Mouse (Mus musculus) embryonic facial prominence, embryonic 14.5 days (tissue): ENCODE results near the gene Jak2. TPM values are rescaled to one million over a fixed set of nuclear protein-coding genes. Genes with fewer than 3 reads are reported as not detected.

Experiments
- ATAC-seq: fragments of 200-750 bp; cut with Nextera tagmentation; 2 replicates; pipeline ENCODE4 v1.8.0; 2017; ENCODE audit warnings: low read depth, moderate number of reproducible peaks, moderate TSS enrichment
- DNase-seq: peaks from one replicate; pipeline ENCODE4 v3.0.0-alpha.2; 2015; ENCODE audit warnings: low spot score
- H3K27ac ChIP-seq: fragments of 300-500 bp; sonication (generic); replicated peaks from 2 replicates; pipeline ENCODE4 v1.5.1; 2014; ENCODE audit warnings: low read depth, mild to moderate bottlenecking, low read length, moderate library complexity
- H3K27me3 ChIP-seq: fragments of 300-500 bp; sonication (generic); replicated peaks from 2 replicates; pipeline ENCODE4 v1.6.1; 2014; ENCODE audit warnings: low read length; ENCODE audit not compliant: control insufficient read depth, insufficient read depth
- H3K36me3 ChIP-seq: fragments of 300-500 bp; sonication (generic); 2 replicates; pipeline ENCODE4 v1.6.1; 2014; ENCODE audit warnings: low read length, mixed read lengths; ENCODE audit not compliant: control insufficient read depth, insufficient read depth
- H3K4me1 ChIP-seq: fragments of 300-500 bp; sonication (generic); 2 replicates; pipeline ENCODE4 v1.6.1; 2014; ENCODE audit warnings: antibody characterized with exemption, low read length; ENCODE audit not compliant: control insufficient read depth, insufficient read depth
- H3K4me2 ChIP-seq: fragments of 300-500 bp; sonication (generic); 2 replicates; pipeline ENCODE4 v1.6.1; 2014; ENCODE audit warnings: low read depth, mild to moderate bottlenecking, low read length, moderate library complexity, mixed read lengths
- H3K4me3 ChIP-seq: fragments of 300-500 bp; sonication (generic); 2 replicates; pipeline ENCODE4 v1.5.1; 2014; ENCODE audit warnings: low read depth, mild to moderate bottlenecking, low read length
- H3K9ac ChIP-seq: fragments of 300-500 bp; sonication (generic); 2 replicates; pipeline ENCODE4 v1.6.1; 2014; ENCODE audit warnings: low read depth, mild to moderate bottlenecking, low read length, moderate library complexity, mixed read lengths
- H3K9me3 ChIP-seq: fragments of 300-500 bp; sonication (generic); 2 replicates; pipeline ENCODE4 v1.6.1; 2016; ENCODE audit warnings: low read length; ENCODE audit not compliant: control insufficient read depth
- WGBS: fragments of 180-500 bp; shearing (Covaris S2); extraction: QIAGEN DNeasy Blood & Tissue Kit; methylation state at CpG from one replicate; pipeline ENCODE4 v1.1.7; 2014; 5-methylcytosine and 5-hydroxymethylcytosine counted together
- polyA plus RNA-seq: library from polyadenylated mRNA; unstranded; fragments of >200 nt; fragmentation: Nextera tagmentation; extraction: Ambion mirVana; gene quantifications from 2 replicates; pipeline ENCODE4 v1.2.1, GENCODE M21; 2014

The Jak2 gene
- polyA plus RNA-seq, 1 experiment from 2014 or later, result 16.2 TPM

DNA sequence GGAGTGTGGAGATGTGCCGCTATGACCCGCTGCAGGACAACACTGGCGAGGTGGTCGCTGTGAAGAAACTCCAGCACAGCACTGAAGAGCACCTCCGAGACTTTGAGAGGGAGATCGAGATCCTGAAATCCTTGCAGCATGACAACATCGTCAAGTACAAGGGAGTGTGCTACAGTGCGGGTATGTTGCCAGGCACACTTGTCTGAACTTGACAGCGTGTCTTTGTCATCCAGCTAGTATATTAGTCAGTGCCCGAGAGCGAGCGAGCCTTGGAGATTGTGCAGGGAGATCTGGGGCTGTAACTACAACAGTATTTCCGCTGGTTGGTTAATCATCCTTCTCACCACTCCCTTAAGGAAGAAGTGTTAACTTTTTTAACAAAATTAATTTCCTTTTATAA lies 49.3 kb downstream of the Jak2 start:
- WGBS, result 88% methylated on average over 13 of the region's 13 CpGs
- DNase-seq (no peak), ATAC-seq (no peak)
- H3K9me3 ChIP-seq, result no peaks in the 10 kb centered on the region
- peaks cover 70% of the 10 kb centered on the region for H3K36me3 ChIP-seq
- H3K27me3 ChIP-seq, result no peaks in the 10 kb centered on the region
- no peak overlapping the region for H3K9ac ChIP-seq
- H3K4me3 ChIP-seq, result no peak overlapping the region
- no peak overlapping the region for H3K27ac ChIP-seq
- no peak overlapping the region for H3K4me2 ChIP-seq
- no peaks in the 10 kb centered on the region for H3K4me1 ChIP-seq

DNA sequence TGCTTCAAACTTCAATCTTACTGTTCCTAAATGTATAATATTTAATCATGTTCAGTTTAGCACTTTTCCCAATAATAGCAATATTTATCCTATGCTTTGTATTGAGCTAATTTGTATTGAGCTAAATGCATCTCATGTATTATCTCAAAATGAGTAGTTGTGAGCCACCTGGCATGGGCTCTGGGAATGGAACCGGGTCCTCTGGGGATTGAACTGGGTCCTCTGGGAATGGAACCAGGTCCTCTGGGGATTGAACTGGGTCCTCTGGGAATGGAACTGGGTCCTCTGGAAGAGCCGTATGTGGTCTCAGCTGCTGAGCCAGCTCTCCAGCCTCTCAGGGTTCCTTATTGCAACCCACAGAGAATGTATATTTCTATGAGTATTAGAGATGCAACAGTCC lies 50.5 kb downstream of the Jak2 start:
- WGBS, result 90% methylated on average over 2 of the region's 2 CpGs

DNA sequence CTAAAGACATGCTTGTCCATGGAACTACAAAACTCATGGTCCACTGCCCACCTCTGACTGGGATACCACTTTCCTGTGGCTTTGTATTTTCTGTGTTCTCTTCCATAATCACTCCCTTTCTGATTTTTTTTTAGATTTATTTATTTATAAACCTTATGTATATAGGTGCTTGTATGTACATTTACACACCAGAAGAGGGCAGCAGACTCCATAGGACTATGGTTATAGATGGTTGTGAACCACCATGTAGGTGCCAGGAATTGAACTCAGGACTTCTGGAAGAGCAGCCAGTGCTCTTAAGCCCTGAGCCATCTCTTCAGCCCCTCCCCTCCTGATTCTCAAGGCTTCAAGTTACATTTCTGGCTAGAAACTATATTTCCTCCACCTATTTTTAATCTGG lies 57.2 kb downstream of the Jak2 start:
- Histone ChIP-seq H3K9ac (no peak overlapping the region), H3K27me3 (no peaks in the 10 kb centered on the region), H3K36me3 (peaks cover 51% of the 10 kb centered on the region), H3K9me3 (no peaks in the 10 kb centered on the region), H3K4me2 (no peak overlapping the region), H3K27ac (no peak overlapping the region), H3K4me3 (no peak overlapping the region), H3K4me1 (no peaks in the 10 kb centered on the region; the same call in 1 of the 2 replicates)
- DNase-seq (no peak), ATAC-seq (no peak)

More for the DNA sequence above, 50.5 kb downstream of the Jak2 start:
- H3K9me3 ChIP-seq, result no peaks in the 10 kb centered on the region
- H3K4me2 ChIP-seq, result no peak overlapping the region
- no peaks in the 10 kb centered on the region for H3K4me1 ChIP-seq
- H3K36me3 ChIP-seq, result peaks cover 62% of the 10 kb centered on the region
- no peak for ATAC-seq
- no peak overlapping the region for H3K4me3 ChIP-seq
- H3K9ac ChIP-seq, result no peak overlapping the region
- no peak for DNase-seq
- H3K27me3 ChIP-seq, result no peaks in the 10 kb centered on the region
- H3K27ac ChIP-seq, result no peak overlapping the region

DNA sequence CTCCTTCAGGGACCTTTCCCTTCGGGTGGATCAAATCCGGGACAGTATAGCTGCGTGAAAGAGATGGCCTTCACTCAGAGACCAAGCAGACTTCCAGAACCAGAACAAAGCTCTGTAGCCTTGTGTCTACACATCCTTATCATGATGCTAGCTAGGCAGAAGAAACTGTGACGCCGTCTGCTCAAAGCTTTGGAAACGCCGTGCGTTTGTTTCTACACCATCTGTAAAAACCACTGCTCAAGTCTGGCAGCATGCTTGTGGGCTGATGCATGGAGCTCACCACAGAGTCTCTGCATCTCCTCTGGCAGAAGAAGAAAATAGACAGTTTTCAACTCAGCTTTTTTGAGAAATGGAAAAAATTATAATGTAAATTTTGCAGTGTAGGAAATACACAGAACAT lies 60.2 kb downstream of the Jak2 start:
- no peaks in the 10 kb centered on the region for H3K27me3 ChIP-seq
- H3K27ac ChIP-seq, result no peak overlapping the region
- 91% methylated on average over 8 of the region's 8 CpGs for WGBS
- H3K9me3 ChIP-seq, result peaks cover 12% of the 10 kb centered on the region
- H3K36me3 ChIP-seq, result peaks cover 51% of the 10 kb centered on the region
- no peak for ATAC-seq
- no peak for DNase-seq
- no peaks in the 10 kb centered on the region; the same call in 1 of the 2 replicates for H3K4me1 ChIP-seq
- no peak overlapping the region for H3K4me2 ChIP-seq
- H3K9ac ChIP-seq, result no peak overlapping the region
- no peak overlapping the region for H3K4me3 ChIP-seq

DNA sequence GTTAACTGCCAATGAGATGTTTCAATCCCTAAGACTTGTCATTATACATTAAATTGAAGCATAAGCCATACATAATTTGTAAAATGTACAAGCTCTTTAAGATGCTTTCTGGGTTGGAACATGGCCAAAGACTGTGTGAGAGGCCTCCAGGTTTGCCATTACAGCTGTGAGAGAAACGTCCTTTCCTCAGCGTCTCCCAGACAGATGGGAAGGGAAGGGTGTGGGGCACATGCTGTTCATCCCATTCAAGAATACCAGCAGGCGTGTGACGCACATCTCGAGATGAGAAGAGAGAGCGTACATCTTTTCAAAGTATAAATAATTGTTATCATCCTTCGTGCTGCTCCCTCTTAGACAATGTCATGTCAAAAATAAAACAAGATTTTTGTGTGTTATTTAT lies 61.0 kb downstream of the Jak2 start:
- H3K27ac ChIP-seq, result no peak overlapping the region
- no peak overlapping the region for H3K4me2 ChIP-seq
- H3K36me3 ChIP-seq, result peaks cover 51% of the 10 kb centered on the region
- H3K9ac ChIP-seq, result no peak overlapping the region
- no peaks in the 10 kb centered on the region; the same call in 1 of the 2 replicates for H3K4me1 ChIP-seq
- 64% methylated on average over 7 of the region's 7 CpGs for WGBS
- peaks cover 12% of the 10 kb centered on the region for H3K9me3 ChIP-seq
- H3K27me3 ChIP-seq, result no peaks in the 10 kb centered on the region
- ATAC-seq (no peak), DNase-seq (peak; percentile 45)
- H3K4me3 ChIP-seq, result no peak overlapping the region

DNA sequence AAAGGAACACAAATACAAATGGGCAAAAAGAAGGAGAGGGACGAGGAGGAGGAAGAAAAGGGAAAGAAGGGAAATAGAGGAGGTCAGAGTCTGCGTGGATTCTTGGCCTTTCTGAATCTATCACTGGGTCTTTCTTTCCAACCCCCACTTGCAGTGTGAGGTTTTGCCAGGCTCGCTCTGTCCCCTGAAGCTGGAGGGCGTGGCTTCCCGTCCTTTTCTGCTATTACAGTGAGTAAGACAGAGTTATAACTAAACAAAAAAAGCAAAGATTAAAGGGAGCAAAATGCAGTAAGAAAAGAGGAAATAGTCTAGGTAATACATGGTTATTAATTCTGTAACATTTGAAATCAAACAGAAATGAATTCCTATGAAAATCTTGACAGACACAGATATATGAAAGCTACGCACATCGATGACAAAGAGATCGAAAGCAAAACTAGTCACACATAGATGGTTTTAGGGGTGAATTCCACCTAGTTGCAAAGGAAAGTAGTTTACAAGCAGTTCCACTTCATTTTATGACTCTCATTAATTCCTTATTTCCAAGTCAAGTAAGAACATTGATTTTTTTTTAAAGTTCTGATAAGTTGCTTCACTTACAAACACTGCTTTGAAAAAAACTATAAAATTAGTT lies 71.9 kb downstream of the Jak2 start:
- Histone ChIP-seq H3K27ac (no peak overlapping the region), H3K36me3 (no peaks in the 10 kb centered on the region), H3K9me3 (no peaks in the 10 kb centered on the region), H3K4me2 (no peak overlapping the region), H3K4me3 (no peak overlapping the region), H3K9ac (no peak overlapping the region), H3K4me1 (no peaks in the 10 kb centered on the region; the same call in 1 of the 2 replicates), H3K27me3 (no peaks in the 10 kb centered on the region)
- ATAC-seq (no peak), DNase-seq (no peak)
- 67% methylated on average over 8 of the region's 8 CpGs for WGBS

DNA sequence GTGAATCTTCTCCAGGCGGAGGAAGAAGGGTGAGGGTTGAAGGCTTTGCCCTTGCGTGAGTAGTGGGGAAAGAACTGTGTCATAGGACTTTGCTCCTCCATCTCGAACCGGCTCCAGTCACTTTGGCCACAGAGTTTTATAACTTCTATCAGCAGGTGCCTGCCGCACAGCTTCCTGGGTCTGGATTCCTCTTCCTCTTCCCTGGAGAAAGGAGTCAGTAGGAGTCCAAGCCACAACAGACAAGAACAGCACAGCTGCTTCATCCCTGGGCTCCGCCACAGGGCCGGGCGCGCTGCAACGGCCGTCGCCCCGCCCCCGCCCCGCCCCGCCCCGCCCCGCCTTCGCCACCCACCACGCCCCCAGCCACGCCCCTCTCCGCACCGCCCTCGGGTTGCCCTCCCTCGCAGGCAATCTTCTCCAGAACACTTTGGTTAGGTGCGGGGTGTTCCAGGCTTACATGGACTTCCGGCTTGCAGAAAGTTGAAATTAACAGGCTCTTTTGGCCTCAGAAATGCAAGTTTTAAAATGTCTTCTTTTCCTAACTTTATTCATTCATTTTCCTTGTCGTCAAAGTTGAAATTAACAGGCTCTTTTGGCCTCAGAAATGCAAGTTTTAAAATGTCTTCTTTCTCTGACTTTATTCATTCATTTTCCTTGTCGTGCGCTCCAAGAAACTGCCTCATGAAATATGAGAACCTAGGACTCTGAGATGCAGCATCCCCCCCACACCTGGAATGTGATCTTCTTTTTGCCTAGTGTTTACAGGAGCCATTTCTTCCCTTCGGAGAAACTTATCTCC lies 73.6 kb downstream of the Jak2 start, which contains the start of gene Insl6:
TSS of gene Insl6 (minus strand) at position 304 of the 799 bp plus-strand sequence.
- peak; percentile 97 for ATAC-seq
- H3K9ac ChIP-seq, result peak within 1 kb of the TSS; percentile 61

DNA sequence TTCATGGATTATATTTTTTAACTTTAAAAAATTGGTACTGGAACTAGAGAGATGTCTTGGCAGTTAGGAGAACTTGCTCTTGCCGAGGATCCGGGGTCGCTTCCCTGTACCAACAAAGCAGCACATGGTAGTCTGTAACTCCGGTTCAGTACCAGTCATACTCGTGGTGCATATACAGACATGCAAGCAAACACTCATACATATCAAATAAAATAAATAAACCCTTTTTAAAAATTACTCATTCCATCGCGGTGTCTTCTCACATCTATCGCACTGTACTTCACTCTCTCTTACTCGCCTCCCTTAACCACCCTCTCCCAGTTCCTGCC lies 74.2 kb downstream of the Jak2 start:
- Histone ChIP-seq H3K9me3 (no peaks in the 10 kb centered on the region), H3K27me3 (no peaks in the 10 kb centered on the region), H3K36me3 (no peaks in the 10 kb centered on the region), H3K9ac (no peak overlapping the region), H3K4me1 (no peaks in the 10 kb centered on the region; the same call in 1 of the 2 replicates), H3K4me3 (peak overlapping the region; percentile 41), H3K27ac (no peak overlapping the region), H3K4me2 (peak overlapping the region; percentile 68)
- 54% methylated on average over 9 of the region's 9 CpGs for WGBS
- no peak for DNase-seq
- ATAC-seq, result no peak

More for the DNA sequence above, 73.6 kb downstream of the Jak2 start, which contains the start of gene Insl6:
- H3K27me3 ChIP-seq, result no peaks in the 10 kb centered on the region
- no peaks in the 10 kb centered on the region; the same call in 1 of the 2 replicates for H3K4me1 ChIP-seq
- DNase-seq, result peak; percentile 80
- H3K9me3 ChIP-seq, result no peaks in the 10 kb centered on the region
- H3K27ac ChIP-seq, result no peak within 1 kb of the TSS
- 3% methylated on average over 25 of the region's 31 CpGs for WGBS
- peak within 1 kb of the TSS; percentile 68 for H3K4me2 ChIP-seq
- H3K36me3 ChIP-seq, result no peaks in the 10 kb centered on the region
- H3K4me3 ChIP-seq, result peak within 1 kb of the TSS; percentile 41
